Mouse (Mus musculus): ENCODE results near the gene Spaca4. TPM values are rescaled to one million over a fixed set of nuclear protein-coding genes. Genes with fewer than 3 reads are reported as not detected.

Gene Spaca4
- not detected for total RNA-seq (2021)

- no peak for DNase-seq (ENCODE audit: low spot score in 2 of 2)
- intact Hi-C loops (cut with DNase I): no loop called here
These were observed at the start of gene Spaca4 for GRCm38 (mm10) chr7:45725713-45726112. TSS of gene Spaca4 (minus strand) at chr7:45725813.

DNA sequence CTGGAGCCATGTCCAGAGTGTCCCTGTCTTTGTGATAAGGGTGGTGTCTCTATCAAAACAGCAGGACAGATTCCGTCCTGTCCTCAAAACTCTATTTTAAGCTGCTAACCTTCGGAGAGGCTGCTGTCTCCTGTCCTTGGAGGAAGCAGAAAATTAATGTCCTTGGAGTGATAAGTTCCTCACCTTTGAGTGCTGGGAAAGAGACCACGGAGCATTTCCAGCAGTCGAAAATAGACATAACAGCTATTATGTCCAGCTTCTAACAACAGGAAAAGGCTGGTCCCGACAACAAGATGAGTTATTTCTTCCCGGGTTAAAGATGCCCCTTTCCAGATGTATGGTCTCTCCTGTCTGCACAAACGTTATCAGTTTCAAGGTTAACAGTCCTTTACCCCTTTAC is 49.6 kb upstream of the Spaca4 start:
- no peak for DNase-seq (ENCODE audit: low spot score in 2 of 2)
- intact Hi-C loops (cut with DNase I): no loop called here

- no peak for DNase-seq (ENCODE audit: low spot score in 2 of 2)
- intact Hi-C loops (cut with DNase I): no loop called here
These were observed 45.5 kb upstream of the Spaca4 start for GRCm38 (mm10) chr7:45771101-45771500.

DNA sequence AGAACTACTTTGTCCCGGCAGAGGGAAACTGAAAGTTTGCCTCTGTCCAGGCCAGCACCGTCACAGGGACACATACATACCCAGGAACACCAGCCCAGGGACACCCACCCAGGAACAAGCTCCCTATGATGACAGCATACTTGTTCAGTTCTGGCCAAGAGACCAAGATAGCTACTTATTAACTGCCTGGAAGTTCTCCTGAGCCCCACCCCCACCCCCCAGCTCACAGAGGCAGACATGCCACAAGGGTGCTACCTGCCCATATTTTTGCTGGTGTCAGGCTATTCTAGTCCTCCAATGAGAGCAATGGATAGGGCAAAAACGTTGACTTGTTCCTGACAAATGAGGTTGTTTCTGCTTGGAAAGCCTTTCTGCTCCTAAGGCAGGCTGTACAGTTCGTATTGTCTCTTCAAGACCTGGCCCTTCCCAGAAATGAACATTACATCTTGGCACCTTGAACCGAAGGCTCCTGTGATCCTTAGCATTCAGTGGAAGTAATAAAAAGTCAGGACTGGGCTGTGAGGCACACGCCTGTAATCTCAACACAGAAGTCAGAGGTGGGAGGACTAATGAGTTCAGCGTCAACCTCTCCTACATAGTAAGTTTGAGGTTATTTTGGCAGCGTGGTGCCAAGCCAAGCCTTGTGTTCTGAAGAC is 44.9 kb upstream of the Spaca4 start:
- DNase-seq (ENCODE audit: low spot score in 2 of 2): no peak
- intact Hi-C loops (cut with DNase I): no loop called here

DNA sequence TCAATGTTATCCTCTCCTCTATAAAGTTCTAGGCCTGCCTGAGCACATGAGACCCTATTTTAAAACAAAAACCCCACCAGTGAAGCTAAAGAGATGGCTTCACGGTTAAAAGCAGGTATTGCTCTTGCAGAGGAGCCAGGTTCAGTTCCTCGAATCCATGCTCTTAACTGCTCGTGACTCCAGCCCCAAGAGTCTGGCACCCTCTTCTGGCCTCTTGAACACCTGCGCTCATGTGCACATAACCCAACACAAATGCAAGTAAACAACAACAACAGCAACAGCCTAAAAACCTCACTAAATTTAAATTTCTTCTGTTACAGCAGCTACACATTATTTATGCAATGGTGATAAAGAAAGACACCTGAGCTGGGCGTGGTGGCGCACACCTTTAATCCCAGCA is 41.9 kb upstream of the Spaca4 start:
- intact Hi-C loops (cut with DNase I): no loop called here

DNA sequence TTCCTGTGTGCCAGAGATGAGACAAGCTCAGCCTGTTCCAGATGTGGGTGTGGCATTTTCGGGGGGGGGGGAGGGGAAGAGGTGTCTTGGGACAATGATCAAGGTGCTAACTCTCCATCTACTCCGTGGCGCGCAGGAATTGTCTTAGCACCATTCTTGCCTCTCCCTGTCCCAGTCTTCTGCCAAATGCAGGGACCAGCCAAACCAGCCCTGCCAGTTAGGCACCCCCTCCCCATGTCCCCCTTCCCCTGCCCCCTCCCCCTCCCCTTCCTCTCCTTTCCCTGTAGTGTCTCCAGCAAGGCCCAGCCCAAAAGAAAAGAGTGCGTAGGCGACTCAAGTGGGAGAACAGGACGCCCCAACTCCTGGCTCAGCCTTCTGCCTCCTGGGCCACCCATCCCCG is 41.2 kb upstream of the Spaca4 start:
- intact Hi-C loops (cut with DNase I): no loop called here
- no peak for DNase-seq (ENCODE audit: low spot score in 2 of 2)

More for the DNA sequence above, 41.9 kb upstream of the Spaca4 start:
- DNase-seq (ENCODE audit: low spot score in 2 of 2): no peak

- intact Hi-C loops (cut with DNase I): no loop called here
- no peak for DNase-seq (ENCODE audit: low spot score in 2 of 2)
These were observed 40.4 kb upstream of the Spaca4 start for GRCm38 (mm10) chr7:45765995-45766394.

GRCm38 (mm10) chr7:45760151-45760550 is 34.5 kb upstream of the Spaca4 start:
- intact Hi-C loops (cut with DNase I): no loop called here
- no peak for DNase-seq (ENCODE audit: low spot score in 2 of 2)

DNA sequence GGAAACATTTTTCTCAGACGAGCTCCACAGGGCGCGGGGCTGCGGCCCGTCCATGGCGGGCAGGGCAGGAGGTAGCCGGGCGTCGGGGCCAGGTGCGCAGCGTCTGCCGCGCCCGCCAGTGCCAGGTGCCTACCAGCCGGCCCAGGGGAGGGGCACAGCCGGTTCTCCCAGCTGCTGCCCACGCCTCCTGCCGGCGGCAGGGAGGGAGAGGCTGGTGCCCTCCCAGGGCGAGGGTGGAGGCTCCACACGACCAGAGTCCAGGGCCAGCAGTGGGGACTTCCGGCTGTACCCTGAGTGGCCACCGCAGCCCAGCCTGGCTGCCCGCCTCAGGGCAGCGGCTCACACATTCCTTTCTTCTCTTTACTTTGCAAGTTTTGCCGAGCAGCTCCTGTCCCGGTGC is 33.8 kb upstream of the Spaca4 start:
- peak in 1 of 2 experiments; percentile 23 for DNase-seq (ENCODE audit: low spot score in 2 of 2)
- intact Hi-C loops (cut with DNase I): no loop called here

- DNase-seq (ENCODE audit: low spot score in 2 of 2): no peak
These were observed 30.1 kb upstream of the Spaca4 start for GRCm38 (mm10) chr7:45755703-45756102.

GRCm38 (mm10) chr7:45750162-45750561 is 24.5 kb upstream of the Spaca4 start:
- intact Hi-C loops (cut with DNase I): no loop called here
- no peak for DNase-seq (ENCODE audit: low spot score in 2 of 2)

More at GRCm38 (mm10) chr7:45755703-45756102, 30.1 kb upstream of the Spaca4 start:
- intact Hi-C loops (cut with DNase I): no loop called here

DNA sequence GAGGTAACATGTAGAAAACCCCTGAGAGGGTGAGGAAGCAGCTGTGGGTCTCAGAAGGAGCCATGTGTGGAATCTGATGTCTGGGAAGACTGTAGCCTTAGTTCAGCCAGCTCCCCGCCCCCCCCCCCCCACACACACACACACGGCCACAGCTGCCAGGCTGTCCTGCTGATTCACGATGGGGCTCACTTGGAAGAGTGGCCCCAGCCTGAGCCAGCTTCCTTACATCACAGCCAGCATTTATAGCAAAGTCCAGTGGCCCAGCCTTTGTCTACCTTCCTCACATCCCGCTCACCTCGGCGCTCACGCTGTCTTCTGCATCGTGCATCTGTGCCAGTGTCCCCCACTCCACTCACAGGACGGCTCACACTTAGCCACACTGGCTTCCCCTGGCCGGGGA is 23.8 kb upstream of the Spaca4 start:
- intact Hi-C loops (cut with DNase I): no loop called here
- no peak for DNase-seq (ENCODE audit: low spot score in 2 of 2)

DNA sequence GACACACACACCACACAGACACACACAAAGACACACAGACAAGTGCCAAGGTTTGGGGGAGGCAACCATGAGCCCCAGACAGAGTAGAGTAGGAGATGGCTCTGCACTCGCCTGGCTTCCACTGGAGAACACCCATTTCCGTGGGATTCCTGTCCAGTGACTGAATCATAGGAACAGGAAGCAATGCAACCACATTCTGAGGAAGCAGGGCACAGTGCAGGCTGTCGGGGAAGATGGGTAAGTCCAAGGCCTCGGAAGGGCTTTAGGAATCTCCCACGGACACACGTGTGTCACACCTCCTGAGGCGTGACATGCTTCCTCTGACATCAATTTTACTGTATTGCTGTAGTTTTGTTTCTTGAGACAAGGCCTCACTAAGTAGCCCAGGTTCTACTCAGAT is 22.5 kb upstream of the Spaca4 start:
- intact Hi-C loops (cut with DNase I): no loop called here
- no peak for DNase-seq (ENCODE audit: low spot score in 2 of 2)

DNA sequence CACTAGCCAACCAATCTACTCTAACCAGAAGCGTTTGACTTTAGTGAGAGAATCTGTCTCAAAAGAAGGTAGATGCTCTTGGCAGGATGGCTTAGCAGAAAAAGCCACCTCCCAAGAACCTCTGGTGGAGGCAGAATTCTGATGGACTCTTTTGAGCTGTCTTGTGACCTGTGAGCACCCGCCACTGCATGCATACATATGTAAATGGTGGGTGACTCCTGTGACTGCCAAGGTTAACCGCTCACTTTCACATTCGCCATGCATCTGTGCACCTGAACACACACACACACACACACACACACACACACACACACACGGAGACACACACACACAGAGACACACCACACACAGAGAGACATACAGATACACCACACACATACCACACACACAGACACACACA is 21.8 kb upstream of the Spaca4 start:
- intact Hi-C loops (cut with DNase I): no loop called here
- DNase-seq (ENCODE audit: low spot score in 2 of 2): no peak

DNA sequence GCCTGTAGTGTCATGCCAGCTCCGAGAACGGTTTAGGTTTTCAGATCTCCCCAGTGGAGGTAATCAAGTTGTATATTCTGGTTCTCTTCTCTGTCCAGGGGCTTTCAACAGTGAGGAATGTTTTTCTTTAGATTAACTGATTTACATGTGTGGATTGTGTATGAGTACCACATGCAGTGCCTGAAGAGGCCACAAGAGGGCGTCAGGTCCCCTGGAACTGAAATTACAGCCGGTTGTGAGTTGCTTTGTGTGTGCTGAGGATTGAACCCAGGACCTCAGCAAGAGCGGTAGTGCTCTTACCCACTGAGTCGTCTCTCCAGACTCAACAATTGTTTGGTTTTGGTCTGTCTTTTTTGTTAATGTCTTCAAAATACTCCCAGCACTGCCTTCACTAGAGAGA is 20.9 kb upstream of the Spaca4 start:
- no peak for DNase-seq (ENCODE audit: low spot score in 2 of 2)
- intact Hi-C loops (cut with DNase I): no loop called here

- DNase-seq (ENCODE audit: low spot score in 2 of 2): peak; percentile 58 to 75
- intact Hi-C loops (cut with DNase I): no loop called here
These were observed 18.8 kb upstream of the Spaca4 start for GRCm38 (mm10) chr7:45744387-45744786.

DNA sequence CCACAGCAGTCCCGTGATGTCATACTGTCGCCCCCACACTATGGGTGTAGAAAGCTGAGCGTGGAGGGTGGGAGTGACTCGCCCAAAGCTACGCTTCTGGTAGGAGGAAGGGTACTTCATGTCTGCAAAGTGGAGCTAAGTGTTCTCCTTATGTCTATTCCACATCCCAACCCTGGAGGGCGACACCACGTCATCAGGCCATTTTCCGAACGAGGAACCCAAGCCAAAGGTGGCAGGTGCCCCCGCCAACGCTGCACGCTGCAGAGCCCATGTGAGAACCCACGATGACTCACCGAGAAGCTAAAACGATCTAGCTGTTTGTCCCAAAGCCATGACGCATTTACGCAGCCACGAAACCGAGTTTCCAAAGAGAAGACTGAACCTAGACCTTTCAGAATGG is 16.7 kb upstream of the Spaca4 start:
- peak; percentile 84 to 88 for DNase-seq (ENCODE audit: low spot score in 2 of 2)
- intact Hi-C loops (cut with DNase I): loop anchor here (1.0 kb wide), 1 partner anchor 42 kb away; the partner anchor contains the start of gene Sult2b1

DNA sequence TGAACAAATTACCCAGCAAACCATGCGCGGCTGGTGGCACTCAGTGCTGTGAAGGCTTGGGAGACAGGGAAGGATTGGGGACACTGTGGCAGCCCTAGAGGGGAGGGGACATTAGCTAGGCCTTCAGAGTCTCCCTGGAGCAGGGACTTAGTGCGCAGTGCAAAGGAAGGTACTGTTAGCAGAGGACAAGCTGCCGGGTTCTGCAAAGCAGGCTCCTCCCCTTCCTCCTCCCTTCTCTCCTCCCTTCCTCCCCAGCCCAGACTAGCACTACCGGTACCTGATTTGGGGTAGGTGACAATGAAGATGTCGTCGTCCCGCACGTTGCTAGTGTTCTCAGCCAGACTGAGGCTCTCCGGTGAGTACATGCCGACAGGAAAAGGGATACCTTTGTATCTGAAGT is 16.2 kb upstream of the Spaca4 start:
- peak; percentile 32 to 56 for DNase-seq (ENCODE audit: low spot score in 2 of 2)
- intact Hi-C loops (cut with DNase I): loop anchor here (1.0 kb wide), 1 partner anchor 43 kb away; the partner anchor contains the start of gene Sult2b1

- DNase-seq (ENCODE audit: low spot score in 2 of 2): peak in 1 of 2 experiments; percentile 35
- intact Hi-C loops (cut with DNase I): no loop called here
These were observed 15.7 kb upstream of the Spaca4 start for GRCm38 (mm10) chr7:45741308-45741707.

- intact Hi-C loops (cut with DNase I): loop anchor here (1.0 to 5.0 kb wide), 3 partner anchors 60 to 267 kb away; no protein-coding TSS in a partner anchor
- DNase-seq (ENCODE audit: low spot score in 2 of 2): no peak
These were observed 14.2 kb upstream of the Spaca4 start for GRCm38 (mm10) chr7:45739820-45740219.

GRCm38 (mm10) chr7:45739162-45739763 is 13.7 kb upstream of the Spaca4 start:
- peak; percentile 63 to 84 for DNase-seq (ENCODE audit: low spot score in 2 of 2)
- intact Hi-C loops (cut with DNase I): loop anchor here (1.0 to 5.0 kb wide), 3 partner anchors 61 to 268 kb away; no protein-coding TSS in a partner anchor

Measured in left cerebral cortex, postnatal 36 days (tissue).